Mouse (Mus musculus): ENCODE results near the gene Dusp11. TPM values are rescaled to one million over a fixed set of nuclear protein-coding genes. Genes with fewer than 3 reads are reported as not detected.
A peak's percentile ranks its signal among the peaks of the same experiment; 100 is the strongest.
"Not testable (repeated sequence)": the region's sequence is repeated elsewhere in the genome, so short reads cannot be mapped to it uniquely, and the experiment has no call there.

Dusp11 gene
- polyA plus RNA-seq, 1 experiment from 2014 or later = 38.7 TPM

DNA sequence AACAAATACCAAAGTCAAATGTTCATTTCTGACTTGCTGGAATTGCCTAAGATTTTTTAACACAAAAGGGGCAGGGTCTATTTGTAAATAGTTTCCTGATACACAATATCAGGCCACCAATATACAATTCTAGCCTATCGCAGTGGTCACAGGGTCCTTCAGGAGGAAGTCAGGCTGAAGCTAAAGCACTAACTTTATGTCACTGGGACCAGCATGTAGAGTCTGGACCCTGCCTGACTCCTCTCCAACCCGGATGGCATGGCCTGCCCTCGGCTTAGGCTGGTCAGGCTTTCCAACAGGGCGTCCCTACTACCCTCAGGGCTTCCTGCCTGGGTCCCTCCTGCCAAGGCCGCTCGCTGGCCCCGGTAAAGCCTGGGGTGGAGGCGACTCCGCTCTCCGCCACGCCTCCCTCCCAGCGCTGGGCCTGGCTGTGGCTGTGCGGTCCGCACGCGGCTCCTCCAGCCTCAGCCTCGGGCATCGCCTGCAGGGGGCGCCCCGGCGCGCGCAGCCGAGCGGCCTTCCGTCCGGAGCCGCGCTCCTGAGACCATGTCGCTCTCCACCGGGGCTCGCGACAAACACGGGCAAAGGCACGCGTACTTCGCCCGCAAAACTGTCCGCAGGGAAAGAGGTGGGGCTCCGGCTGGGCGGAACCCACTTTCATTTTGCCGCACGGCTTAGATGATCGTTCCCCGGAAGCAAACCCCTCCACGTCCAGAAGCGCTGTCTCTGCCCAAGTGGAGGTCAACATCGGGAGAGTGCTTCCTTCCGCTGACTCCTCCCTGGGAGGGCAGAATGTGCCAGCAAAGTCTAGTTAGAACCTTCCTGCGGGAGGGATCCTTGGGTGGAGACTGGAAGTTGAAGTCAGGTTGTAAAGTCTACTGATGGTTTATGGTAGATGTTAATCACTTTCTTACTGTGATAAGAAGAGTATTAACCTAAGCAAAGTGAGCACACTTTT is 24.7 kb downstream of the Dusp11 start:
- Histone ChIP-seq H3K27ac (peak overlapping the region; percentile 70), H3K9ac (ENCODE audit: low read depth, low read length) (peak overlapping the region; percentile 55), H3K4me2 (ENCODE audit: low read length) (peak overlapping the region; percentile 53), H3K4me3 (replicated peaks; ENCODE audit: low read depth, low read length) (peak overlapping the region; percentile 34)
- H3K9me3 ChIP-seq (replicated peaks; ENCODE audit: low read length); H3K36me3 ChIP-seq (ENCODE audit: insufficient read depth, low read length); H3K27me3 ChIP-seq (ENCODE audit: insufficient read depth, low read length); H3K4me1 ChIP-seq (replicated peaks; ENCODE audit: insufficient read depth, low read length): not testable (repeated sequence)
- ATAC-seq (replicated peaks; ENCODE audit: low FRiP score, low read depth) (peak; percentile 94), DNase-seq (ENCODE audit: low spot score) (peak; percentile 89)
- TF ChIP-seq CTCF (IDR thresholded peaks at IDR 0.05; ENCODE audit: low read depth) = peak; percentile 71
- under 1% methylated on average over 44 of the region's 50 CpGs for WGBS

DNA sequence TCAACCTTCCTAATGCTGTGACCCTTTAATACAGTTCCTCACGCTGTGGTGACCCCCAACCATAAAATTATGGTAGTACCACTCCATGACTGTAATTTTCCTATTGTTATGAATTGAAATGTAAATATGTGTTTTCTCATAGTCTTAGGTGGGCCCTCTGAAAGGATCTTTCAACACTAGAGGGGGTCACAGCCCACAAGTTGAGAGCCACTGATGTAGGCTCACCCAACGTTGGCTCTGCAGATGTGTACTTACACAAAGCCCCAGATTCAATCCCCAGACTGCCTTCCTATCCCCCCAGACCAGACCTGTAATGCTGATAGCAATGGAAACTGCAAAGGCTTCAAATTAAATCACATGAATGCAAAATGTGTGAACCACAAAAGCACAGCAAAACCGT is 25.8 kb downstream of the Dusp11 start:
- Histone ChIP-seq H3K4me2 (ENCODE audit: low read length) (no peak overlapping the region), H3K4me1 (replicated peaks; ENCODE audit: insufficient read depth, low read length) (no peaks in the 10 kb centered on the region), H3K27ac (no peak overlapping the region), H3K4me3 (replicated peaks; ENCODE audit: low read depth, low read length) (no peak overlapping the region), H3K9me3 (replicated peaks; ENCODE audit: low read length) (no peaks in the 10 kb centered on the region), H3K36me3 (ENCODE audit: insufficient read depth, low read length) (peaks cover 7% of the 10 kb centered on the region; the same call in 1 of the 2 replicates), H3K27me3 (ENCODE audit: insufficient read depth, low read length) (no peaks in the 10 kb centered on the region), H3K9ac (ENCODE audit: low read depth, low read length) (no peak overlapping the region)
- DNase-seq (ENCODE audit: low spot score) (no peak), ATAC-seq (replicated peaks; ENCODE audit: low FRiP score, low read depth) (no peak)
- WGBS = 74% methylated on average over 3 of the region's 3 CpGs
- peak; percentile 41; the same call in 1 of the 2 replicates for TF ChIP-seq CTCF (IDR thresholded peaks at IDR 0.05; ENCODE audit: low read depth)

DNA sequence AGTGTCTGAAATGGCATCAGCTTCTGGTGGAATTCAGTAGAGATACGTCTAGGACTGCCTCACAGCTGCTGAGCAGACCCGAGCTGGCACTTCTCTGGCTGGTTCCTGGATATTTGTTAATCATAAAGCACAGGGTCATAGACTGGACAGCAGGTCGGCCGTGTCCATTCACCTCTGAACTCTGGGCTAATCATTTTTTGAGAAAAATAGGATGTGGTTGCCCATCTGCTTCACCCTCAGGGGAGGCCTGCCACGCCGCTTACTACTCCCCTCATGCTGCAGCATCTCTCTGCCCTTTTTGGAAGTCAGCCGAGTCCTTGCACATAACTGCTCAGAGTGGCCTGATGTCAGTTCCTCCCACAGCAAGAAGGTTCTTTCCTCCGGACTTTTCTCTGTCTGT is 27.4 kb downstream of the Dusp11 start:
- ATAC-seq (replicated peaks; ENCODE audit: low FRiP score, low read depth) = peak; percentile 53
- Histone ChIP-seq H3K27me3 (ENCODE audit: insufficient read depth, low read length) (no peaks in the 10 kb centered on the region), H3K27ac (peak overlapping the region; percentile 42; the same call in 1 of the 2 replicates), H3K9ac (ENCODE audit: low read depth, low read length) (no peak overlapping the region), H3K4me2 (ENCODE audit: low read length) (no peak overlapping the region), H3K4me1 (replicated peaks; ENCODE audit: insufficient read depth, low read length) (no peaks in the 10 kb centered on the region), H3K4me3 (replicated peaks; ENCODE audit: low read depth, low read length) (no peak overlapping the region), H3K9me3 (replicated peaks; ENCODE audit: low read length) (no peaks in the 10 kb centered on the region), H3K36me3 (ENCODE audit: insufficient read depth, low read length) (peaks cover 13% of the 10 kb centered on the region; the same call in 1 of the 2 replicates)
- 51% methylated on average over 8 of the region's 8 CpGs for WGBS
- peak; percentile 18 for DNase-seq (ENCODE audit: low spot score)
- no peak for TF ChIP-seq CTCF (IDR thresholded peaks at IDR 0.05; ENCODE audit: low read depth)

DNA sequence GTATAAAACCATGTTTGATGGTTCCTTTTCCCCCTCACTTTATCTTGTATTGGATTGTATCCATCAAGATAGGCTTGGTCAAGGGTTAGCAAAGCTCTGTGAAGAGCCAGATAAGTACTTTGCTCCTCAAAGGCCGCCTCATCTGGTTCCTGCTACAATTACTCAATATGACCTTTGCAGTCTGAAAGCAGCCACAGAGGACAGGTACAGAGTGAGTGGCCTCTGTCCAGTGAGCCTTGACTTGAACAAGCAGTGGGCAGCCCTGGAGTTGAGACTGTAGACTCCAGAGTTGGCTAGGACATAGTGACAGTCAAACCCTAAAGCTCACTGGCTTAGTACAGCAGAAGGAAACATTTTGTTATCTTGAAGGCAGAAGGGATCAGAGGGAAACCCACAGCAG is 32.2 kb downstream of the Dusp11 start:
- Histone ChIP-seq H3K4me3 (replicated peaks; ENCODE audit: low read depth, low read length) (no peak overlapping the region), H3K27me3 (ENCODE audit: insufficient read depth, low read length) (no peaks in the 10 kb centered on the region), H3K9ac (ENCODE audit: low read depth, low read length) (no peak overlapping the region), H3K4me1 (replicated peaks; ENCODE audit: insufficient read depth, low read length) (no peaks in the 10 kb centered on the region), H3K27ac (no peak overlapping the region), H3K36me3 (ENCODE audit: insufficient read depth, low read length) (peaks cover 44% of the 10 kb centered on the region), H3K9me3 (replicated peaks; ENCODE audit: low read length) (no peaks in the 10 kb centered on the region), H3K4me2 (ENCODE audit: low read length) (no peak overlapping the region)
- 78% methylated on average over 1 of the region's 1 CpGs for WGBS
- ATAC-seq (replicated peaks; ENCODE audit: low FRiP score, low read depth) (peak; percentile 79), DNase-seq (ENCODE audit: low spot score) (no peak)
- no peak for TF ChIP-seq CTCF (IDR thresholded peaks at IDR 0.05; ENCODE audit: low read depth)

DNA sequence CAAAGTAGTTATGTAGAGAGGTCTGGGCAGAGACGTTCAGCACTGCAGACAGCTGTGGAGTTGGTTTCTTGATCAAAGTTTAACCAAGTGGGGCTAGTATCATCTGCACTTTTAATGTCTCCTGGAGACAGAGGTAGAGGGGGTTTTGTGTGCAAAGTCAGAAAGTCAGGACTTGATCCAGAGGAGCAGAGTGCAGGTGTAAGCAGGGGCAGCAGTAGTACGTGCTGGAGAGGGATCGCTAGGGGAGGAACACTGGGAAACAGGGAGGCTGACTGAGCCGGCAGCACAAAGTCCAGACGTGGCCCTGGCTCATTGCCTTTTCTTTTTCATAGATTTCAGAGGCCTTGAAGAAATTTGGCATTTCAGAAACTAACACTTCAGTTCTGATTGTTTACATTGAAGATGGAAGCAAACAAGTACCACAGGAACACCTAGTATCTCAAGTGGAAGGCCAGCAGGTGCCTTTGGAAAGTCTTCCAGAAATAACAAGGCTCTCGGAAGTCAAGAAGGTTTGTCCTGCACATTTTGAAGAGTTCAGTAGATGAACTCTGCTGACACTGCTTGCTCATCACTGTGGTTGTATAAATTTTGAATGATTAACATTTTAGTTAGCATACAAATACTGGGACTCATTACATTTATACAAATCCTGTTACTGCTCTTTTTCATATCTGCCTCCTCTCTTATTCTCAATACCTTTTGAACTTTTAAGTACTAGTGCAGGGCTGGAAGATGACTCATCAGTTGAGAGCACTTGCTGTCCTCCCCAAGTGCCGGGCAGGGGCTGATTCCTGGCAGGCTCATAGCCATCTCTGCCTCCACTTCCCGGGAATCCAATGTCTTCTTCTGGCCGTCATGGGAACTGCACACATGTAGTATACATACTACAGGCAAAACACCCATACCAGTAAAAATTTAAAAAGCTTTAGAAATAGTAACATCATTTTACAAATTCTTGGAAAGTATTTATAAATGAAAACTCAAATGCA is 33.7 kb downstream of the Dusp11 start:
- no peaks in the 10 kb centered on the region for H3K27me3 ChIP-seq (ENCODE audit: insufficient read depth, low read length)
- H3K27ac ChIP-seq = peak overlapping the region; percentile 75; the same call in 1 of the 2 replicates
- WGBS = 88% methylated on average over 9 of the region's 9 CpGs
- no peak for TF ChIP-seq CTCF (IDR thresholded peaks at IDR 0.05; ENCODE audit: low read depth)
- H3K9me3 ChIP-seq (replicated peaks; ENCODE audit: low read length) = no peaks in the 10 kb centered on the region
- H3K9ac ChIP-seq (ENCODE audit: low read depth, low read length) = no peak overlapping the region
- no peak overlapping the region for H3K4me3 ChIP-seq (replicated peaks; ENCODE audit: low read depth, low read length)
- ATAC-seq (replicated peaks; ENCODE audit: low FRiP score, low read depth) = peak; percentile 87
- peaks cover 53% of the 10 kb centered on the region for H3K36me3 ChIP-seq (ENCODE audit: insufficient read depth, low read length)
- peak; percentile 23 for DNase-seq (ENCODE audit: low spot score)
- H3K4me2 ChIP-seq (ENCODE audit: low read length) = no peak overlapping the region
- H3K4me1 ChIP-seq (replicated peaks; ENCODE audit: insufficient read depth, low read length) = no peaks in the 10 kb centered on the region

DNA sequence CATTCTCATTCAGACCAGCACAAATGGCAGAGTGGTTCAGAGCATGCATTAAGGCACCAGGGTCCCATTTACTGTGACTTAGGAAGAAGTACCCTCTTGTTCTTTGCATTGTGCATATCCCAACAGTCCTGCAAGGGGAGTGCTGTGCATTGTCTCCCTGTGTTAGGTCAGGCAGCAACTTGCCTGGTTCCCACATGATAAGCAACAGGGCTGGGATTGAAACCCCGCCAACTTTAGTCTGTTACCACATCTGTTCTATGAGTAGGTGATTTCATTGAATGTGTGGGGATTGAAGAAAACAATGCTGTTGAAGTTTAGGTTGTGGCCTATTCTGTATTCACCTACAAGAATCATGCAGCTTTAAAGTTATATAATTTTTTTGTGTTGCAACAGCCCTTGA is 34.8 kb downstream of the Dusp11 start:
- no peak for TF ChIP-seq CTCF (IDR thresholded peaks at IDR 0.05; ENCODE audit: low read depth)
- Histone ChIP-seq H3K9me3 (replicated peaks; ENCODE audit: low read length) (no peaks in the 10 kb centered on the region), H3K4me1 (replicated peaks; ENCODE audit: insufficient read depth, low read length) (no peaks in the 10 kb centered on the region), H3K4me2 (ENCODE audit: low read length) (no peak overlapping the region), H3K9ac (ENCODE audit: low read depth, low read length) (no peak overlapping the region), H3K27ac (peak overlapping the region; percentile 44), H3K4me3 (replicated peaks; ENCODE audit: low read depth, low read length) (no peak overlapping the region), H3K27me3 (ENCODE audit: insufficient read depth, low read length) (no peaks in the 10 kb centered on the region), H3K36me3 (ENCODE audit: insufficient read depth, low read length) (peaks cover 53% of the 10 kb centered on the region)
- ATAC-seq (replicated peaks; ENCODE audit: low FRiP score, low read depth) (no peak), DNase-seq (ENCODE audit: low spot score) (no peak)
- WGBS = 92% methylated on average over 1 of the region's 1 CpGs

Measured in kidney, postnatal 0 days (tissue).